Mouse (Mus musculus): ENCODE results near the gene Susd3. TPM values are rescaled to one million over a fixed set of nuclear protein-coding genes. Genes with fewer than 3 reads are reported as not detected.
A peak's percentile ranks its signal among the peaks of the same experiment; 100 is the strongest.

Susd3 gene
- total RNA-seq, 2 experiments from 2014 or later = 0.97 TPM; not detected in 1

GRCm38 (mm10) chr13:49199891-49200290 lies 48.6 kb downstream of the Susd3 start:
- TF ChIP-seq CTCF (IDR thresholded peaks at IDR 0.05) = no peak
- intact Hi-C loops (cut with DNase I) = no loop called here
- no peak for DNase-seq
- peak overlapping the region; percentile 54 for H3K27ac ChIP-seq
- no peak overlapping the region for H3K4me3 ChIP-seq

GRCm38 (mm10) chr13:49198734-49199133 lies 49.8 kb downstream of the Susd3 start:
- Histone ChIP-seq H3K27ac (peak overlapping the region; percentile 54), H3K4me3 (no peak overlapping the region)
- intact Hi-C loops (cut with DNase I) = no loop called here
- no peak for TF ChIP-seq CTCF (IDR thresholded peaks at IDR 0.05)
- DNase-seq = no peak

- H3K4me3 ChIP-seq = no peak overlapping the region
- DNase-seq = peak; percentile 62
- peak overlapping the region; percentile 56; the same call in 1 of the 2 replicates for H3K27ac ChIP-seq
- intact Hi-C loops (cut with DNase I) = no loop called here
- TF ChIP-seq CTCF (IDR thresholded peaks at IDR 0.05) = no peak
Observed at GRCm38 (mm10) chr13:49196766-49197165, 51.7 kb downstream of the Susd3 start.

GRCm38 (mm10) chr13:49196211-49196610 lies 52.3 kb downstream of the Susd3 start:
- TF ChIP-seq CTCF (IDR thresholded peaks at IDR 0.05) = no peak
- DNase-seq = no peak
- H3K4me3 ChIP-seq = no peak overlapping the region
- intact Hi-C loops (cut with DNase I) = no loop called here
- peak overlapping the region; percentile 39 for H3K27ac ChIP-seq

GRCm38 (mm10) chr13:49195651-49196050 lies 52.9 kb downstream of the Susd3 start:
- no peak for TF ChIP-seq CTCF (IDR thresholded peaks at IDR 0.05)
- intact Hi-C loops (cut with DNase I) = no loop called here

GRCm38 (mm10) chr13:49194811-49195210 lies 53.7 kb downstream of the Susd3 start:
- 0 out of 2 replicates have a peak overlapping the region, but pooled peaks have one; percentile 39 for H3K27ac ChIP-seq
- DNase-seq = no peak
- intact Hi-C loops (cut with DNase I) = no loop called here
- no peak for TF ChIP-seq CTCF (IDR thresholded peaks at IDR 0.05)
- no peak overlapping the region for H3K4me3 ChIP-seq

More at GRCm38 (mm10) chr13:49195651-49196050, 52.9 kb downstream of the Susd3 start:
- H3K27ac ChIP-seq = peak overlapping the region; percentile 39
- H3K4me3 ChIP-seq = no peak overlapping the region
- DNase-seq = no peak

- Histone ChIP-seq H3K27ac (no peak overlapping the region), H3K4me3 (no peak overlapping the region)
- TF ChIP-seq CTCF (IDR thresholded peaks at IDR 0.05) = no peak
- no peak for DNase-seq
- intact Hi-C loops (cut with DNase I) = no loop called here
Observed at GRCm38 (mm10) chr13:49193650-49194049, 54.9 kb downstream of the Susd3 start.

GRCm38 (mm10) chr13:49192156-49192855 lies 56.2 kb downstream of the Susd3 start:
- Histone ChIP-seq H3K4me3 (no peak overlapping the region), H3K27ac (peak overlapping the region; percentile 43; the same call in 1 of the 2 replicates)
- no peak for DNase-seq
- TF ChIP-seq CTCF (IDR thresholded peaks at IDR 0.05) = no peak
- intact Hi-C loops (cut with DNase I) = no loop called here

- intact Hi-C loops (cut with DNase I) = no loop called here
- no peak for DNase-seq
- TF ChIP-seq CTCF (IDR thresholded peaks at IDR 0.05) = no peak
- H3K27ac ChIP-seq = peak overlapping the region; percentile 93
- peak overlapping the region; percentile 96; the same call in 1 of the 2 replicates for H3K4me3 ChIP-seq
Observed at GRCm38 (mm10) chr13:49191673-49192035, 56.9 kb downstream of the Susd3 start.

GRCm38 (mm10) chr13:49190876-49191672 lies 57.4 kb downstream of the Susd3 start:
- peak overlapping the region; percentile 93 for H3K27ac ChIP-seq

GRCm38 (mm10) chr13:49189970-49190870 lies 58.3 kb downstream of the Susd3 start:
- intact Hi-C loops (cut with DNase I) = no loop called here
- no peak for TF ChIP-seq CTCF (IDR thresholded peaks at IDR 0.05)
- DNase-seq = peak; percentile 67
- Histone ChIP-seq H3K27ac (peak overlapping the region; percentile 93), H3K4me3 (peak overlapping the region; percentile 96)

More at GRCm38 (mm10) chr13:49190876-49191672, 57.4 kb downstream of the Susd3 start:
- TF ChIP-seq CTCF (IDR thresholded peaks at IDR 0.05) = no peak
- no peak for DNase-seq
- peak overlapping the region; percentile 96 for H3K4me3 ChIP-seq
- intact Hi-C loops (cut with DNase I) = no loop called here

GRCm38 (mm10) chr13:49188966-49189360 lies 59.5 kb downstream of the Susd3 start:
- no peak for DNase-seq
- TF ChIP-seq CTCF (IDR thresholded peaks at IDR 0.05) = no peak
- intact Hi-C loops (cut with DNase I) = no loop called here
- Histone ChIP-seq H3K27ac (peak overlapping the region; percentile 93), H3K4me3 (peak overlapping the region; percentile 96)
